Mouse (Mus musculus): Measurements from ENCODE around the gene Cdc37l1. TPM values are rescaled to one million over a fixed set of nuclear protein-coding genes. Genes with fewer than 3 reads are reported as not detected.
"Not testable (repeated sequence)": the region's sequence is repeated elsewhere in the genome, so short reads cannot be mapped to it uniquely, and the experiment has no call there.

The Cdc37l1 gene
- polyA plus RNA-seq, 1 experiment from 2014 or later, result 44.5 TPM

DNA sequence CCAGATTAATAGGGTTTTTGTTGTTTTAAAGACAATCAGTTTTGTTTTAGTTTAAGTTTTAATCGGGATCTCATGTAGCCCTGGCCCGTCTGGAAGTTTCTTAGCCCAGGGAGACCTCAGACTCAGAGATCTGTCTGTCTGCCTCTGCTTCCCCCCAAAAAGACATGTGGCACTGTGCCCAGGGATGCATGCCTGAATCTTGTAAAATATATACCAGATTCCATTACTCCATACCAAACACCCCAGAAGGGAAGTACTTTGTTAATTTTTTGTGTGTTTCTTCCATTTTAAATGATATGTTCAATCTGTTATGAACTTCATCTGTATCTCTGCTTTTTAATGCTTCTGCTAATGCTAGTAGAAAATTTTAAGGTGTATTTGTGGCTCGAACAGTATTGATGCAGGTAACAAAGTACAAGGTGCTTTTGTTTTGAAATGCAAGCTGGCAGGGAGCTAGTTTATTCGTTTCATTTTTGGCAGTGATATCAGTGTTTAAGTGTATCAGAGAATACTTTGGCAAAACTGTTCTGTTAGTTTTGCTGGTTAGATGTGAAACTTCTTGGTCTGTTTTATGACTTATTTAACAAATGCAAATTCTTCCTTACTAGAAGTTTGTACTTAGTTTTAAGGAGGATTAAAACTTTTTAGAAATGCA is 8.0 kb downstream of the Cdc37l1 start:
- Histone ChIP-seq H3K4me3 (ENCODE audit: low read depth, low read length) (no peak overlapping the region), H3K36me3 (ENCODE audit: insufficient read depth) (peaks cover 70% of the 10 kb centered on the region), H3K4me1 (ENCODE audit: insufficient read depth) (no peaks in the 10 kb centered on the region), H3K27me3 (ENCODE audit: insufficient read depth, low read length) (no peaks in the 10 kb centered on the region), H3K27ac (ENCODE audit: low read depth) (no peak overlapping the region), H3K9me3 (ENCODE audit: low read depth, low read length) (no peaks in the 10 kb centered on the region), H3K9ac (no peak overlapping the region), H3K4me2 (no peak overlapping the region)
- WGBS, result 84% methylated on average over 4 of the region's 4 CpGs
- ATAC-seq (ENCODE audit: insufficient read depth), result no peak
- no peak for DNase-seq
- TF ChIP-seq CTCF (IDR thresholded peaks at IDR 0.05; ENCODE audit: low read depth), result no peak

DNA sequence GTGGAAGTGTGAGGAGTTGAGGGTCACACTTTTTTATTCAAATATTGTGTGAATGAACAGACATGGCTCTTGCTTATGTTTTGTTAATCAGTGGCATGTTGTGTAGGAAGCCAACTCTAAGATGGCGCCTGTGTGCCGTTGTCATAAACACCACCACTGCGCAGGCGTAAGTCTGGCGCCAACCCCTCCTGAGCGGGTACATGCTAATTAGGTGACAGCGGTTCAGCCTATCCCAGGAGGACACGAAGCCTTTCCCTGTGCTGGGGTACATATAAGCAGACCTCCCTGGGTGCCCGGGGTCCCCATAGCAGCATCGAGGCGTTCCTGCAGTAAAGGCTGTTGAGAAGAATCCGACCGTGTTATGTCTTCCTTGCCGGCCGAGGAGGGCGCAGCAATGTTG is 10.2 kb downstream of the Cdc37l1 start:
- H3K4me2 ChIP-seq; H3K9me3 ChIP-seq (ENCODE audit: low read depth, low read length); H3K27ac ChIP-seq (ENCODE audit: low read depth); ATAC-seq (ENCODE audit: insufficient read depth); H3K27me3 ChIP-seq (ENCODE audit: insufficient read depth, low read length); H3K9ac ChIP-seq; H3K4me3 ChIP-seq (ENCODE audit: low read depth, low read length); H3K4me1 ChIP-seq (ENCODE audit: insufficient read depth); DNase-seq: not testable (repeated sequence)
- H3K36me3 ChIP-seq (ENCODE audit: insufficient read depth), result peaks cover 54% of the 10 kb centered on the region
- 93% methylated on average over 16 of the region's 16 CpGs for WGBS

DNA sequence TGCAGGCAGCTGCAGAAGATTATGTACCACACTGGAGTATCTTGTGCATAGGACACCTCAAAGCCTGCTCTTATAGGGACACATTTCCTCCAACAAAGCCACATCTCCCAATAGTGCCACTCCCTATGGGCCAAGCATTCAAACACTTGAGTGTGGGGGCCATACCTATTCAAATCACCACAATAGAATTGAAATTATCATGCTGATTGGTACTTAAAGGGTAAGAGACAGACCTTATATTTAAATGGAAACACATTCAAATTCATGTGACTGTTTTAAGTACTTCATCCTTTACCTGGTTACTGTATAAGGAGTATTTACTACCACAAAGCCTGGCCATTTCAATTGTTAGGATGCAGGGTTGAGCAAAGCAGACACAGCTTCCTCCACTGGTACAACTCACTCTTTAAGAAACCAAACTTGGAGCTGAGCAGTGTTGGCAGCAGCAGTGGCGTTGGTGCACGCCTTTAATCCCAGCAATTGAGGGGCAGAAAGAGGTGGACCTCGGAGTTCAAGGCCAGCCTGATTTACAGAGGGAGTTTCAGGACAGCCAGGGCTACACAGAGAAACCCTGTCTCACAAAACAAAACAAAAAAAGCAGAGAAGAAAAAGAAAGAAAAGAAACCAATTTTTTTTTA is 18.0 kb downstream of the Cdc37l1 start:
- Histone ChIP-seq H3K4me3 (ENCODE audit: low read depth, low read length) (no peak overlapping the region), H3K4me1 (ENCODE audit: insufficient read depth) (no peaks in the 10 kb centered on the region), H3K9ac (no peak overlapping the region), H3K4me2 (no peak overlapping the region), H3K9me3 (ENCODE audit: low read depth, low read length) (no peaks in the 10 kb centered on the region), H3K27ac (ENCODE audit: low read depth) (no peak overlapping the region), H3K36me3 (ENCODE audit: insufficient read depth) (peaks cover 60% of the 10 kb centered on the region), H3K27me3 (ENCODE audit: insufficient read depth, low read length) (no peaks in the 10 kb centered on the region)
- no peak for DNase-seq
- WGBS, result 84% methylated on average over 3 of the region's 3 CpGs
- TF ChIP-seq CTCF (IDR thresholded peaks at IDR 0.05; ENCODE audit: low read depth), result no peak
- ATAC-seq (ENCODE audit: insufficient read depth), result no peak

DNA sequence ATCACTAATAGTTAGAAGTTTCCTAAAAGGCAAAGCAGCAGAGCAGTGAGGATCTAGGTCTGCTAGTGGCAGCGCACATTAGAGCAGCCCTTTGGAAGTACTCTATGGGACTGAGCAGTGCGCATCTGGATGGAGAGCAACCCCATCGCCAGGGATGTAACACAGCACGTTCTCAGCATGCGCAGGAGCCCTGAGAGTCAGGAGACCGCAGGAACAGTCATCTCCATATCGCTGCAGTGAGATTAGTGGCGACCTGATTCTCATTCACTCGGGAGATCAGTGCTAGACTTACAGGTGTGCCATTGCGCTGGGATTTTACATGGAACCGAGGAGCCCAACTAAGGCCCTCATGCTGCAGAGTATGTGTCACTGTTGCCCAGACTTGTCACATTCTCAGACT is 18.9 kb downstream of the Cdc37l1 start:
- H3K27ac ChIP-seq (ENCODE audit: low read depth), result no peak overlapping the region
- peaks cover 67% of the 10 kb centered on the region for H3K36me3 ChIP-seq (ENCODE audit: insufficient read depth)
- H3K4me1 ChIP-seq (ENCODE audit: insufficient read depth), result no peaks in the 10 kb centered on the region
- DNase-seq (no peak), ATAC-seq (ENCODE audit: insufficient read depth) (no peak)
- no peak overlapping the region for H3K4me2 ChIP-seq
- TF ChIP-seq CTCF (IDR thresholded peaks at IDR 0.05; ENCODE audit: low read depth), result no peak
- no peak overlapping the region for H3K9ac ChIP-seq
- no peaks in the 10 kb centered on the region for H3K9me3 ChIP-seq (ENCODE audit: low read depth, low read length)
- no peak overlapping the region for H3K4me3 ChIP-seq (ENCODE audit: low read depth, low read length)
- 91% methylated on average over 11 of the region's 11 CpGs for WGBS
- no peaks in the 10 kb centered on the region for H3K27me3 ChIP-seq (ENCODE audit: insufficient read depth, low read length)

DNA sequence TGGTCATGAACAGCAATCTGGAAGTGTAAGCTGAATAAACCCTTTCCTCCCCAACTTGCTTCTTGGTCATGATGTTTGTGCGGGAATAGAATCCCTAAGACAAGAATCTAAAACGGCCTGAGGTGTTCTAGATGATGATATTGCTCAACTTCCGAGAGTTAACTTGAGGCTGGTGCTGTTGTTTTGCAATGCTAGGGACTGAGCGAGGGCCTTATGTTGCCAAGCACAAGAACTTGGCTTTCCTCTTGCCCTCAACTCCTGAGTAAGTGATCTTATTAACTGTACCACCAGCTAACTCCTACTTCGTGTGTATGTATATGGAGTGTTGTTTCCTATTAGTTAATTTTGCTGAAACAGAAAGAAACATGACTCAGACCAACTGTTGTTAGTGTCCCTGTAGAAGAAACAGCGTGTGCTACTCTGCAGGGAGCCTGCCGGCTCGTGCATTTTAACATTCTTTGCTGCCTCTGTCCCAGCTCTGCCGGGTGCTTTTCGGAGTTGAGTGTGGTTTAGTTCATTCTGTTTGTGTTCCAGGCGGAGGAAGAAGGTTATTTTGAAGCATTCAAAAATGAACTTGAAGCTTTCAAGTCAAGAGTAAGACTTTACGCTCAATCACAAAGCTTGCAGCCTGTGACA is 21.3 kb downstream of the Cdc37l1 start:
- Histone ChIP-seq H3K4me1 (ENCODE audit: insufficient read depth) (no peaks in the 10 kb centered on the region), H3K9me3 (ENCODE audit: low read depth, low read length) (no peaks in the 10 kb centered on the region), H3K27ac (ENCODE audit: low read depth) (no peak overlapping the region), H3K36me3 (ENCODE audit: insufficient read depth) (peaks cover 75% of the 10 kb centered on the region), H3K4me2 (no peak overlapping the region), H3K9ac (no peak overlapping the region), H3K4me3 (ENCODE audit: low read depth, low read length) (no peak overlapping the region), H3K27me3 (ENCODE audit: insufficient read depth, low read length) (no peaks in the 10 kb centered on the region)
- DNase-seq, result no peak
- no peak for ATAC-seq (ENCODE audit: insufficient read depth)
- TF ChIP-seq CTCF (IDR thresholded peaks at IDR 0.05; ENCODE audit: low read depth), result no peak
- 88% methylated on average over 12 of the region's 12 CpGs for WGBS

DNA sequence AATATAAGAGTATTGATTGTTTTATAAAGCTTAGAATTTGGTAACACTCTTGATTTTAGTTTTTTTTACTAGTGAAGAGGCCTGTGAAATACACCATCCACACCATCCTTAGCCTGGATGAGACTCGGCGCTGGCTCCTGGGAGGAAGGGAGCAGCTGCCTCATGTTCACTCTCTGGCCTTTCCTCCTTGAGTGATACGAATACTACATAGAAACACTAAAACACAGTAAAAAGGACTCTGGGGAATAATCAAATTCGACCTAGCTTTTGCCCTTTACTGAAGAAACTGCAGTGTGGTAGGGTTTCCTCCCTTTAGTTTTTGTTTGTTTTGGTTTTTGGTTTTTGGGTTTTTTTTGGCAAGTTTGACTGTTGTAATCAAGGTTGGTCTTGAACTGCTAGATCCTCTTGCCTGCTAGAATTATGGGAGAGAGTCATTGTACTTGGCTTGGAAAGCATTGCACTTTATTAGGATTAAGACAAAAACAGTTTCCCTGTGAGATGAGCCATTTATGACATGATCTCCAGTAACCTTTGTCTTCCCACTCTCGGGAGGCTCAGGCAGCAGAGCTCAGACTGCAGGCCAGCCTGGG is 24.4 kb downstream of the Cdc37l1 start:
- H3K4me3 ChIP-seq (ENCODE audit: low read depth, low read length), result no peak overlapping the region
- no peak for DNase-seq
- H3K36me3 ChIP-seq (ENCODE audit: insufficient read depth), result peaks cover 73% of the 10 kb centered on the region
- 81% methylated on average over 5 of the region's 5 CpGs for WGBS
- no peaks in the 10 kb centered on the region for H3K27me3 ChIP-seq (ENCODE audit: insufficient read depth, low read length)
- no peak for ATAC-seq (ENCODE audit: insufficient read depth)
- H3K9me3 ChIP-seq (ENCODE audit: low read depth, low read length), result no peaks in the 10 kb centered on the region
- TF ChIP-seq CTCF (IDR thresholded peaks at IDR 0.05; ENCODE audit: low read depth), result no peak
- H3K9ac ChIP-seq, result no peak overlapping the region
- H3K4me2 ChIP-seq, result no peak overlapping the region
- no peaks in the 10 kb centered on the region for H3K4me1 ChIP-seq (ENCODE audit: insufficient read depth)
- no peak overlapping the region for H3K27ac ChIP-seq (ENCODE audit: low read depth)
